Mouse (Mus musculus) retina, postnatal 1 day (tissue): ENCODE results near the gene Ankrd12.

Experiments
- DNase-seq: peaks from one replicate; pipeline ENCODE4 v3.0.0-alpha.2; 2012

The Ankrd12 gene

GRCm38 (mm10) chr17:65927077-65927476 lies 149.8 kb downstream of the Ankrd12 start:
- DNase-seq: no peak

GRCm38 (mm10) chr17:65924218-65924617 lies 152.7 kb downstream of the Ankrd12 start:
- DNase-seq: no peak

- no peak for DNase-seq
Observed at GRCm38 (mm10) chr17:65921975-65922374, 154.9 kb downstream of the Ankrd12 start.

GRCm38 (mm10) chr17:65919235-65919634 lies 157.7 kb downstream of the Ankrd12 start:
- DNase-seq: no peak

- peak; percentile 97 for DNase-seq
Observed at GRCm38 (mm10) chr17:65916135-65916668, 160.7 kb downstream of the Ankrd12 start.
